Mouse (Mus musculus): ENCODE measurements around the gene H2-Ke6.
A peak's percentile ranks its signal among the peaks of the same experiment; 100 is the strongest.
"Not testable (repeated sequence)": the region's sequence is repeated elsewhere in the genome, so short reads cannot be mapped to it uniquely, and the experiment has no call there.

H2-Ke6 gene

DNA sequence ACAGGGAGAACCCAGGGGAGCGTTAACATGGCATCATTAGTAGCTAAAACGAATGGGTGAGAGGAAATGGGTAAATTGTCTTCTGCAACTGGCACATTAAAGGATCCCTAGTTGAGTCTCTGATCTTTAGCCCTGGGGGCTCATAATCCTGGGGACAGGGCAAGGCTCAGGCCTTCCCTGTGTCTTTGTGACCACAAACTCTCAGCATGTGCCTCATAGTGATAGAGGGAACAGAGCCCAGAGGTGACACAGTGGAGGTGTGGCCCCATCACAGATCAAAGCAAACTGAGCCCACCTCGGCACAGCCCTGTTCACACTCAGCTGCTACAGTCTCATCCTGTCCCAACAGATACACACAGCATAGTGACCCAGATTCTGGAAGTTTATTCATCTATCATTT, 32.2 kb downstream of the H2-Ke6 start:
- no peak for DNase-seq (ENCODE audit: low read depth)

DNA sequence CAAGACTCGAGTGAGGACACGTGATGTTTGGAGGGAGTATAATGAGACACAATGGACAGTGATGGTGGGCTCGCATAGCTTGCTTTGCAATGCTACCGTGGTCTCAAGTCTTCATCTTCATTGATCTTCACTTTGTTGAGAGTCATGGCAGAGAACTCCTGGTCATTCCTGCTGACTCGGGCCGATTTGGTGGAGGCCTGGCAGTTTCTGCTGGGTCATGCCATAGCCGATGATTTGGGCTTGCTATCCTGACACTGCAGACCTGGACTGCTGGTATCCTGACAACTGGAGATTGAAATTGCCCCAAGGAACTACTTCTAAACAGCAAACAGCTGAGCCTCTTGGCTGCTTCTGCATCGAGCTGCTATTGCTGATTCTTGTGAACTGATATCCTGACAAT, 32.9 kb downstream of the H2-Ke6 start:
- no peak for DNase-seq (ENCODE audit: low read depth)

DNA sequence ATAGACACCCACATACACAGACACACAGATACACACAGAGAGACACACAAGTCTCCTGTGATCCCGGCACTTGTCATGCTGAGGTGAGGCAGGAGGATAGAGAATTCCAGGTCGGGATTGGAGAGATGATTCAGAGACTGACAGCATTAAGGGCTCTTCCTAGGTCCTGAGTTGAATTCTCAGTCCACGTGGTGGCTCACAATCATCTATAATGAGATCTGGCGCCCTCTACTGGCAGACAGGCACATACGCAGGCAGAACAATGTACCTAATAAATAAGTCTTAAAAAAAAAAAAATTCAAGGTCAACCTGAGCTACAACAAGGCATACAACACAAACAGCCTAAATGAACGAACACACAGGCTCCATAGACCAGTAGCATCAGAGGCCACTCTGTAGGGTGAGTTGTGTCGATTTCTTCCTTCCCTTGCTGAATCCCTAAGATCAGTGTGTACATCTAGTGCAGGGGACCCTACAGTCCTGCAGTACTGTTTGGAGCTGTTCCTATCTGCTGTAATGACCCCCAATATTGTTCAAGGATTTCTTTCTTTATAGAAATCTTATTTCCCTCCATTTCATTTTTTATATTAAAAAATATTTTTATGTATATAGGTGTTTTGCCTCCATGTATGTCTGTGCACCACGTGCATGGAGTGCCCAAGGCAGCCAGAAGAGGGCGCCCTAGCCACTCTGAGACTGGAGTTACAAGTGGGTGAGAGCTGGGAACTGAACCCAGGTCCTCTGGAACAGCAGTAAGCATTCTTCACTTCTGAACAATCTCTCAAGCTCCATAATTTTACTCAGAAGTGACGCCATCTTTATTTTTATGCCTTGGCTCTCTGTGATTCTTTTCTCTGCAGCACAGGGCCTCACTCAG, 35.8 kb downstream of the H2-Ke6 start:
- no peak for DNase-seq (ENCODE audit: low read depth)

DNA sequence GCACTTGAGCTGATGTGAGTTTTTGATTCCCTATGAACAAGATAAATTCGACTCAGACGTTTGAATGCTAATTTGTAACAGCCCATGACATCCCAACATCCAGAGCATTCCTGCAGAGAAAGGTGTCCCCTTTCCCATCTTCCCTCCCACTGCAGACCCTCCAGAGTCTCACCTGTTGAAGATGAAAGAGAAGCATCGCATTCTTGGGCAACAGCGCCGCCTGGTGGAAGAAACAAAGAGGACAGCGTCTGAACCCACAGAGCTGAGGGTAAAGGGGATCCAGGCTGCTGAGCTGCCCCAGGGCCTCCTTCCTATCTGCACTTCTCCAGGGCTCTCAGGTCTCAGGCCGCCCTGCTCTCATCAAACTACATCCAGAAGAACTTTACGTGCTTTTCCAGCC, 45.7 kb downstream of the H2-Ke6 start:
- DNase-seq (ENCODE audit: low read depth): not testable (repeated sequence)

DNA sequence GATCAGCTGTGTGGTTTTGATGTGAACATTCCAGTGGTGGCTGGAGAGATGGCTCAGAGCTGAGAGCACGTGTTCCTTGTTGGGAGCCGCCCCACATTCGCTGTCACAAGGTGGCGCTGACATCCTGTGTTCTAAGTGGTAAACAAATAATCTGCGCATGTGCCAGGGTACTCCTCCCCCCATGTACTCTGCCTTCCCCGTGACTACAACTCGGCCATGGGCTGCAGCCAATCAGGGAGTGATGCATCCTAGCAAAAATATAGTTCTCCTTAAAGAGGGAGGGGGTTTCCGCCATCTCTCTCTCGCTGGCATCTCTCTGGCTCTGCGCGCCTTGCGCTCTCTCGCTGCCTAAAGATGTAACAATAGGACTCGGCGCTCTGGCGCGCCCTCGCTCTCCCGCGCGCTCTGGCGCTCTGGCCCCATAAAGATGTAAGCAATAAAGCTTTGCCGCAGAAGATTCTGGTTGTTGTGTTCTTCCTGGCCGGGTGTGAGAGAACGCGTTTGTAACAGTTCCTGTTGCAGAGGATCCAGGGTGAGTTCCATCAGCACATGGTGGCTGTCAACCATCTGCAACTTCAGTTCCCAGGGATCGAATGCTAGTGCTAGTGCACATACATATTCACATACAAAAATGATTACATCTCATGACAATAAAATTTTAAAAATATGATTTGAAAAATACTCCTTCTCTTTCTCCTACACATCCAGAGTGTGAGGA, 46.5 kb downstream of the H2-Ke6 start:
- DNase-seq (ENCODE audit: low read depth): peak; percentile 96

DNA sequence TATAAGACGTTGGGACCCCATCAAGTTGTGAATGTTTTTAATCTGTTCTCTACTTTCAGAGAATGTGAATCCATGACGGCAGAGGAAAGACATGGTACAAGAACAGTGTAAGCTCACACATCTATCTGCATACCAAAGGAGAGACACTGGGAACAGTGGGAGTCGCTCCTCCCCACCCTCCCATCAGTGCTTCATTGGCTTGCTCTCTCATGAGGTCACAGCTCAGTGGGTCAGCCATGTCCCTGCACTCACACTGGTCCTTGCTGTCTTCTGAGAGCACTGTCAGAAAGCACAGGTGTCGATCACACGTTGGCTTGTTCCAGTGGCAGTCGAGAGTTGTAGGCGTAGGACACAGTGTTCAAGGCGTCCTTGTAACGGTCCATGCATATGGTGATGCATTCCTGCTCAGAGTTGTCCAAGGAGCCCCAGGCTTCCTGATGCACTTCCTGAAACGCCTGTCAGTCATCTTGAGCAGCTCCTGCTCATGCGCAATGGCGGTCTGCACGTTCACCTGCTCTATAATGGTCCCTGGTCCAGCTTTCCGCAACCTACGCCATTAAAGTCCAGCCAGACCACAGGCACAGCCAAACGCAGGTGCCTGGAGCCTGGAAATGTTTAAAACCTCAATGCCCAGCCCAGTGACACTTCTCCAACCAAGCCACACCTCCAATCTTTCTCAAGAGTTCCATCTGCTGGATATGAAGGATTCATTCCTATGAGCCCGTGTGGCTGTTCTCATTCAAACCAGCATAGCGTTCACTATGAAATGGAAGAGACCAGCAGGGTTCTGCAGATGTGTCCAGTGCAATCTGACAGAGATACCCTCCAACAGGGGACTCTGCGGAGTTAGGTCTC, 47.5 kb downstream of the H2-Ke6 start:
- DNase-seq (ENCODE audit: low read depth): no peak

DNA sequence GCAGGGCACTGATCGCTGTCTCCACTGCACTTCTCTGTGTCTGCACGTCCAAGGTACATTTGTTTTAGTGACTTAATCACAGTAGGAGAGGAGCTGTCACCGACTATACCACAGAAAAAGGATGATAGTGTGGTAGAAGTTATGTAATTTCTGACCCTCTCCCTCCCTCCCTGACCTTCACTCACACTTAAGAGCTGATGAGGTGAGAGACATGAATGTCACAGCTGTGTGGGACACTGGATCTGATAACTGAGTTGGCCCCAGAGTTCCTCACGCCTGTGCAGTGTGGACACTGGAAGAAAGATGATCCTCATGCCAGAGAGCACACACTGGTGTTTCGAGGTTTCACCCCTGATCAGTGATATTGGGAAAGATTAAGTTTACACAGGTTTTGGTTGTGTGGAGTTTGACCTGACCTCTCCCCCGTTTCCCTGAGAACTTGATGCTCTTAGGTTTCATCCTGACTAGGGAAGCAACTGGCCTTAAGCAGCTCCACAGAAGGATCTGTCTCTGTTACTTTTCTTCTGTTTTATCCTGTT, 48.3 kb downstream of the H2-Ke6 start:
- no peak for DNase-seq (ENCODE audit: low read depth)

DNA sequence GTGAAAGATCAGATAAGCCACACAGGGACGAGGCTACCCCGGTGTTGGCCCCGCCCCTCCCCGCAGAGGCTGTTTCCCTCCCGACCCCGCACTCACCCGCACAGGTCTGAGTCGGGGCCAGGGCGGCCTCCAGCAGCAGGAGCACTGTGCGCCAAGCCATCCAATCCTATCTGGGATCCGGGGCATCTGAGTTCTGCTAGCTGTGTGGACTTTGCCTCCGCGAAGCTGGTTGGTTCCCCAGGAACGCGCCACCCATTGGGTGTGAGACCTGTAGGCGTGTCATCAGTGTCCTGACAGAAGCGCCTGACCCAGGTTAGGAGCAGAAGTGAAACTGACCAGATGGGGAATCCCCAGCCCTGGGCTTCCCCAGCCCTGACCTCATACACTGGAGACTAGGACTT, 49.2 kb downstream of the H2-Ke6 start:
- DNase-seq (ENCODE audit: low read depth): no peak

DNA sequence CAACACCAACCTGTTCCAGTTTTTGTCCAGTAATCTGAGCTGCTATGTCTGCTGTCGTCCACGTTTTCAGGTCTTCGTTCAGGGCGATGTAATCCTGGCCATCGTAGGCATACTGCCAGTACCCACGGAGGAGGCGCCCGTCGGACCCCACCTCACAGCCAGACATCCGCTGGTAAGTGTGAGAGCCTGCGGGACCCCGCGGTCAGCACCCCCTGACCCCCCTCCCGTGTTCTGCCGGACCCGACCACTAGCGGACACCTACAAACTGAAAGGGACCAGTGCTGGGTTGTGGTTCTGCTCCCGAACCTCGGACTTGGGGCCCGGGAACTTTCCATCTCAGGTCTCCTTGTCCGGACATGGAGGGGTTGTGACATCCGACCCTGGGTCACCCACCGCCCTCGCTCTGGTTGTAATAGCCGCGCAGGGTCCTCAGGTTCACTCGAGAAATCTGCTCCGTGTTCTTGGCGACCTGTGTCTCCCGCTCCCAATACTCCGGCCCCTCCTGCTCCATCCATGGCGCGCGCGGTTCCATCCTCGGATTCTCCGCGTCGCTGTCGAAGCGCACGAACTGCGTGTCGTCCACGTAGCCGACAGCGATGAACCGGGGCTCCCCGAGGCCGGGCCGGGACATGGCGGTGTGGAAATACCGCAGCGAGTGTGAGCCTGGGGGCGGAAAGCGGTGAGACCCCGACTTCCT, 49.9 kb downstream of the H2-Ke6 start:
- DNase-seq (ENCODE audit: low read depth): no peak

Measured in fibroblast of lung, adult 2 months (primary cell).